Mouse (Mus musculus): Measurements from ENCODE around the gene Krt32.

- no peak for TF ChIP-seq CTCF (IDR thresholded peaks at IDR 0.05; ENCODE audit: insufficient read depth, low read depth, low read length)
- TF ChIP-seq POLR2A (IDR thresholded peaks at IDR 0.05; ENCODE audit: insufficient read depth, low read depth, low read length) = no peak
These were observed 476 bp upstream of the Krt32 start for GRCm38 (mm10) chr11:100088378-100089025.

Measured in olfactory bulb, adult 2 months (tissue).